In the genomic region with DNA sequence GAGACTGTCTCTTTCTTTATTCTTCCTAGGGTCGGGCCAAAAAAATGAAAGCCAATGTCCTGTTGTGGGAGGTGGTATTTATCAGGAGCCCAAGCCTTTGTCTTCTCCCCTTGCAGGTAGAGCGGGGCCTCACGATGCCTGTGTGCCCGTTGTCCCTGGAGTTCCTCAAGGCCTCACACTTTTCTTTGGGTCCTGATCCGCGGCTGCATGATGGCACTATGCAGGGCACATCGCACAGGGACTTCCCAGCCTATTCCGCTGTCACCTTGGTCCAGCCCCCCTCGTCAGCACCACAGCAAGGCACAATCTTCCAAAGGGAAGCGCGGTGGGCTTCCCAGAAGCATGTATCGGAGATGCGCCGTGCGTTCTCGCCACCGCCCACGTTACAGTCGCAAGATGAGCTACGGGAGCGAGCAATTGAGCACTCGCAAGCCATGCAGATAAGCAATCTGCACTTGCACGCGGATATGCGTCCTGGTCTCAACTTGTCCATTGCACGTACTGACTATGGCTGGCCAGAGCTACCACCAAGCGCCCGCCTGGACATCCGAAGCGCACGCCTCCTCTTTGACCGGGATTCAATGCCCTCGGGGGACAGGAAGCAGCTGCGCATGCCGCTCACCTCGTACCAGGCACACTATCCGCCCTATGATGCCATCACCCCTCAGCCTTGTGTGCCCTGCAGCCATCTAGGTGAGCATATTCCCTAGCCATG, we compare ENCODE assay signal across 9 mouse cellular contexts. TPM values are rescaled to one million over a fixed set of nuclear protein-coding genes. Genes with fewer than 3 reads are reported as not detected.
A peak's percentile ranks its signal among the peaks of the same experiment; 100 is the strongest.
DNase-seq lines count a peak whose midpoint lies in the region; ATAC-seq and TF ChIP-seq lines count a peak whose summit lies in the region.
"Had no signal": no experiment of that assay in that cellular context is flagged by ENCODE, and none has a peak within 500 bp of the region (broad histone marks: within the 10 kb centered on the region; RNA-seq: fewer than 3 reads in every experiment).

No protein-coding gene starts in this region.

- no peak for TF ChIP-seq CTCF in hindbrain, postnatal 0 days (IDR thresholded peaks at IDR 0.05; ENCODE audit: low read depth)

- no peak for ATAC-seq in heart, embryonic 16.5 days (replicated peaks; ENCODE audit: extremely low read depth, insufficient read depth, low FRiP score)
- peak; percentile 67 for ATAC-seq in common myeloid progenitor, adult 5-6 weeks (replicated peaks; ENCODE audit: low read depth, poor library complexity, severe bottlenecking)
- ATAC-seq in hindbrain, postnatal 0 days = peak; percentile 75
- ATAC-seq in midbrain, embryonic 14.5 days (ENCODE audit: low FRiP score, low TSS enrichment) = peak; percentile 43; the same call in 1 of the 2 replicates

- no peaks in the 10 kb centered on the region for H3K9me3 ChIP-seq in heart, embryonic 16.5 days (replicated peaks; ENCODE audit: control insufficient read depth, low read length)
- no peaks in the 10 kb centered on the region for H3K9me3 ChIP-seq in hindbrain, postnatal 0 days (ENCODE audit: low read length)
- H3K9me3 ChIP-seq in midbrain, embryonic 14.5 days (ENCODE audit: control insufficient read depth, low read length) = no peaks in the 10 kb centered on the region

- no peak for DNase-seq in heart, adult 9 months (ENCODE audit: low spot score in 2 of 2)
- peak; percentile 25 for DNase-seq in hindbrain, postnatal 0 days (ENCODE audit: low spot score)
- peak; percentile 62 for DNase-seq in midbrain, embryonic 14.5 days
- no peak for DNase-seq in cerebellum, adult 11 months
- no peak for DNase-seq in thymus, postnatal 0 days (ENCODE audit: low spot score)
- no peak for DNase-seq in layer of hippocampus, postnatal 25 days (ENCODE audit: extremely low spot score in 1 of 2, low spot score in 1 of 2)
- DNase-seq: gastrocnemius, postnatal 25 days had no signal

- no peaks in the 10 kb centered on the region for H3K36me3 ChIP-seq in heart, embryonic 16.5 days (ENCODE audit: control insufficient read depth, insufficient read depth)
- H3K36me3 ChIP-seq in hindbrain, postnatal 0 days (ENCODE audit: insufficient read depth, low read length) = no peaks in the 10 kb centered on the region
- H3K36me3 ChIP-seq in midbrain, embryonic 14.5 days (ENCODE audit: control insufficient read depth, insufficient read depth, low read length) = no peaks in the 10 kb centered on the region

- peak overlapping the region; percentile 45 for H3K4me3 ChIP-seq in heart, embryonic 16.5 days (ENCODE audit: low read length)
- peak overlapping the region; percentile 26 for H3K4me3 ChIP-seq in hindbrain, postnatal 0 days (ENCODE audit: low read length)
- H3K4me3 ChIP-seq in midbrain, embryonic 14.5 days (replicated peaks; ENCODE audit: low read depth, low read length) = peak overlapping the region; percentile 35

- H3K27me3 ChIP-seq in heart, embryonic 16.5 days (ENCODE audit: control insufficient read depth, insufficient read depth, low read length) = peaks cover 4% of the 10 kb centered on the region; the same call in 1 of the 2 replicates
- H3K27me3 ChIP-seq in hindbrain, postnatal 0 days (ENCODE audit: insufficient read depth, low read length) = no peaks in the 10 kb centered on the region; the same call in 1 of the 2 replicates
- H3K27me3 ChIP-seq in midbrain, embryonic 14.5 days (ENCODE audit: control insufficient read depth, insufficient read depth, low read length) = 0 out of 2 replicates have a peak, but pooled peaks cover 2% of the 10 kb centered on the region

- WGBS in heart, embryonic 16.5 days = 21% methylated on average over 37 of the region's 37 CpGs
- 28% methylated on average over 37 of the region's 37 CpGs for WGBS in hindbrain, postnatal 0 days
- WGBS in midbrain, embryonic 14.5 days = 23% methylated on average over 37 of the region's 37 CpGs

- peak overlapping the region; percentile 45 for H3K9ac ChIP-seq in heart, embryonic 16.5 days (ENCODE audit: low read length)
- H3K9ac ChIP-seq in hindbrain, postnatal 0 days (replicated peaks; ENCODE audit: low read length) = peak overlapping the region; percentile 37
- peak overlapping the region; percentile 47 for H3K9ac ChIP-seq in midbrain, embryonic 14.5 days (replicated peaks; ENCODE audit: low read length)

- peaks cover 4% of the 10 kb centered on the region; the same call in 1 of the 2 replicates for H3K4me1 ChIP-seq in heart, embryonic 16.5 days (ENCODE audit: control insufficient read depth, insufficient read depth, low read length)
- peaks cover 5% of the 10 kb centered on the region; the same call in 1 of the 2 replicates for H3K4me1 ChIP-seq in hindbrain, postnatal 0 days (ENCODE audit: insufficient read depth, low read length)
- H3K4me1 ChIP-seq in midbrain, embryonic 14.5 days (ENCODE audit: control insufficient read depth, insufficient read depth, low read length) = no peaks in the 10 kb centered on the region; the same call in 1 of the 2 replicates

- H3K4me2 ChIP-seq in heart, embryonic 16.5 days (ENCODE audit: low read depth, low read length) = peak overlapping the region; percentile 73
- H3K4me2 ChIP-seq in hindbrain, postnatal 0 days (ENCODE audit: low read depth, low read length) = peak overlapping the region; percentile 50
- H3K4me2 ChIP-seq in midbrain, embryonic 14.5 days (ENCODE audit: low read length) = peak overlapping the region; percentile 51

- H3K27ac ChIP-seq in heart, embryonic 16.5 days (ENCODE audit: low read length) = no peak overlapping the region
- no peak overlapping the region for H3K27ac ChIP-seq in hindbrain, postnatal 0 days
- H3K27ac ChIP-seq in midbrain, embryonic 14.5 days (replicated peaks; ENCODE audit: low read depth, low read length) = no peak overlapping the region

RNA-seq across cellular contexts. Expression of gene Tex45, which starts 5.2 kb away (rescaled TPM):
- polyA plus RNA-seq in heart, embryonic 16.5 days (2015; fragmentation: Nextera tagmentation; extraction: Ambion mirVana) = not detected in 2 replicates
- not detected in 2 replicates for total RNA-seq in common myeloid progenitor, adult 5-6 weeks (2017)
- 0.26 TPM in 1 of 2 replicates, not detected in the other for total RNA-seq in hindbrain, postnatal 0 days (2014; rRNA removed)
- polyA plus RNA-seq in hindbrain, postnatal 0 days (2015; fragmentation: Nextera tagmentation; extraction: Ambion mirVana) = 0.57 and 0.73 TPM in 2 replicates
- polyA plus RNA-seq in midbrain, embryonic 14.5 days (2014; fragmentation: Nextera tagmentation; extraction: Ambion mirVana) = 0.18 and 0.58 TPM in 2 replicates
- polyA plus RNA-seq in thymus, postnatal 0 days (2015; fragmentation: Nextera tagmentation; extraction: Ambion mirVana) = 0.10 TPM in 1 of 2 replicates, not detected in the other
- total RNA-seq in layer of hippocampus, postnatal 25 days (2021) = under 1 TPM; 0.23 to 0.30 TPM
- total RNA-seq: gastrocnemius, postnatal 25 days had no signal

RNA-seq across cellular contexts. Expression of gene Pex11g, which starts 8.4 kb away (rescaled TPM):
- 5.3 and 6.2 TPM in 2 replicates for polyA plus RNA-seq in heart, embryonic 16.5 days (2015; fragmentation: Nextera tagmentation; extraction: Ambion mirVana)
- 1.3 and 1.4 TPM in 2 replicates for total RNA-seq in common myeloid progenitor, adult 5-6 weeks (2017)
- 1.5 and 4.9 TPM in 2 replicates for total RNA-seq in hindbrain, postnatal 0 days (2014; rRNA removed)
- 2.0 and 2.4 TPM in 2 replicates for polyA plus RNA-seq in hindbrain, postnatal 0 days (2015; fragmentation: Nextera tagmentation; extraction: Ambion mirVana)
- 3.2 and 3.9 TPM in 2 replicates for polyA plus RNA-seq in midbrain, embryonic 14.5 days (2014; fragmentation: Nextera tagmentation; extraction: Ambion mirVana)
- polyA plus RNA-seq in thymus, postnatal 0 days (2015; fragmentation: Nextera tagmentation; extraction: Ambion mirVana) = 2.6 and 3.0 TPM in 2 replicates
- total RNA-seq in layer of hippocampus, postnatal 25 days (2021) = 1 to 10 TPM in 1 of 2 experiments, under 1 TPM in 1; 0.59 to 1.2 TPM

RNA-seq across cellular contexts. Expression of gene Zfp358, which starts 17.1 kb away (rescaled TPM):
- 30.8 and 31.0 TPM in 2 replicates for polyA plus RNA-seq in heart, embryonic 16.5 days (2015; fragmentation: Nextera tagmentation; extraction: Ambion mirVana)
- 6.2 and 8.3 TPM in 2 replicates for total RNA-seq in common myeloid progenitor, adult 5-6 weeks (2017)
- 98.3 and 109 TPM in 2 replicates for total RNA-seq in hindbrain, postnatal 0 days (2014; rRNA removed)
- polyA plus RNA-seq in hindbrain, postnatal 0 days (2015; fragmentation: Nextera tagmentation; extraction: Ambion mirVana) = 46.0 and 49.6 TPM in 2 replicates
- 53.0 and 80.8 TPM in 2 replicates for polyA plus RNA-seq in midbrain, embryonic 14.5 days (2014; fragmentation: Nextera tagmentation; extraction: Ambion mirVana)
- polyA plus RNA-seq in thymus, postnatal 0 days (2015; fragmentation: Nextera tagmentation; extraction: Ambion mirVana) = 21.4 and 23.0 TPM in 2 replicates
- total RNA-seq in layer of hippocampus, postnatal 25 days (2021) = 10 to 100 TPM; 29.0 to 32.5 TPM

RNA-seq across cellular contexts. Expression of gene Mcoln1, which starts 24.4 kb away (rescaled TPM):
- 51.9 and 55.0 TPM in 2 replicates for polyA plus RNA-seq in heart, embryonic 16.5 days (2015; fragmentation: Nextera tagmentation; extraction: Ambion mirVana)
- 26.1 and 28.9 TPM in 2 replicates for total RNA-seq in common myeloid progenitor, adult 5-6 weeks (2017)
- 113 and 140 TPM in 2 replicates for total RNA-seq in hindbrain, postnatal 0 days (2014; rRNA removed)
- 92.4 and 96.8 TPM in 2 replicates for polyA plus RNA-seq in hindbrain, postnatal 0 days (2015; fragmentation: Nextera tagmentation; extraction: Ambion mirVana)
- 76.7 and 78.9 TPM in 2 replicates for polyA plus RNA-seq in midbrain, embryonic 14.5 days (2014; fragmentation: Nextera tagmentation; extraction: Ambion mirVana)
- polyA plus RNA-seq in thymus, postnatal 0 days (2015; fragmentation: Nextera tagmentation; extraction: Ambion mirVana) = 28.4 and 32.3 TPM in 2 replicates
- total RNA-seq in layer of hippocampus, postnatal 25 days (2021) = 10 to 100 TPM; 72.7 to 85.3 TPM

RNA-seq across cellular contexts. Expression of gene Pnpla6, which starts 39.3 kb away (rescaled TPM):
- polyA plus RNA-seq in heart, embryonic 16.5 days (2015; fragmentation: Nextera tagmentation; extraction: Ambion mirVana) = 16.3 and 18.1 TPM in 2 replicates
- 16.1 and 21.8 TPM in 2 replicates for total RNA-seq in common myeloid progenitor, adult 5-6 weeks (2017)
- total RNA-seq in hindbrain, postnatal 0 days (2014; rRNA removed) = 55.6 and 82.6 TPM in 2 replicates
- 35.3 and 38.4 TPM in 2 replicates for polyA plus RNA-seq in hindbrain, postnatal 0 days (2015; fragmentation: Nextera tagmentation; extraction: Ambion mirVana)
- 26.4 and 31.1 TPM in 2 replicates for polyA plus RNA-seq in midbrain, embryonic 14.5 days (2014; fragmentation: Nextera tagmentation; extraction: Ambion mirVana)
- 10.4 and 12.9 TPM in 2 replicates for polyA plus RNA-seq in thymus, postnatal 0 days (2015; fragmentation: Nextera tagmentation; extraction: Ambion mirVana)
- 10 to 100 TPM; 59.1 to 77.1 TPM for total RNA-seq in layer of hippocampus, postnatal 25 days (2021)

Comparison
In these comparisons a context has a peak if more than half of its experiments do, and no peak if none do; other contexts are left out.
1. DNase-seq: peak in hindbrain, postnatal 0 days (single experiment) and midbrain, embryonic 14.5 days (single experiment); none in heart, adult 9 months (0 of 2), cerebellum, adult 11 months (single experiment), thymus, postnatal 0 days (single experiment) and layer of hippocampus, postnatal 25 days (0 of 2).
2. Peak in every context shown above with its lines, with median percentiles within 50 percentile points of each other: H3K4me2 ChIP-seq, H3K4me3 ChIP-seq and H3K9ac ChIP-seq.